Mouse (Mus musculus) myocyte (in vitro differentiated cells): Measurements from ENCODE around the gene Kctd5. TPM values are rescaled to one million over a fixed set of nuclear protein-coding genes. Genes with fewer than 3 reads are reported as not detected.
A peak's percentile ranks its signal among the peaks of the same experiment; 100 is the strongest.

Experiments
- H3K27me3 ChIP-seq: one replicate; pipeline ENCODE4 v1.6.1; 2011; ENCODE audit not compliant: control insufficient read depth, insufficient read depth, insufficient read length
- H3K36me3 ChIP-seq: one replicate; pipeline ENCODE4 v1.6.1; 2011; ENCODE audit not compliant: control insufficient read depth, insufficient read depth
- H3K4me2 ChIP-seq: one replicate; pipeline ENCODE4 v1.6.1; 2011; ENCODE audit warnings: low read depth, control low read depth
- H3K4me3 ChIP-seq: one replicate; pipeline ENCODE4 v1.5.1; 2011; ENCODE audit warnings: mild to moderate bottlenecking, control low read depth, moderate library complexity
- H3K79me2 ChIP-seq: one replicate; pipeline ENCODE4 v1.6.1; 2011; ENCODE audit not compliant: control insufficient read depth, insufficient read depth
- H3ac ChIP-seq: one replicate; pipeline ENCODE4 v1.6.1; 2011; ENCODE audit not compliant: control insufficient read depth, insufficient read length
- CEBPB ChIP-seq: IDR thresholded peaks from 2 replicates; pipeline ENCODE4 v1.6.1; 2011; ENCODE audit warnings: mild to moderate bottlenecking, moderate library complexity; ENCODE audit not compliant: poor library complexity, insufficient read depth, severe bottlenecking
- E2F4 ChIP-seq: IDR thresholded peaks from one replicate; pipeline ENCODE4 v1.6.1; 2011; ENCODE audit warnings: mild to moderate bottlenecking, control low read depth, moderate library complexity; ENCODE audit not compliant: insufficient read depth
- MAX ChIP-seq: IDR thresholded peaks from one replicate; pipeline ENCODE4 v1.6.1; 2011; ENCODE audit warnings: low read depth, mild to moderate bottlenecking, control low read depth
- MYOD1 ChIP-seq, 3 experiments: IDR thresholded peaks; one replicate each; pipeline ENCODE4 v1.6.1; 2011; ENCODE audit warnings: control low read depth in 2 of 3, low read depth in 2 of 3, mild to moderate bottlenecking in 2 of 3, moderate library complexity in 1 of 3; ENCODE audit not compliant: insufficient read length in 2 of 3, control insufficient read depth in 1 of 3
- MYOG ChIP-seq, 3 experiments: IDR thresholded peaks; one replicate each; pipeline ENCODE4 v1.6.1; 2011; ENCODE audit warnings: control low read depth in 2 of 3, low read depth in 2 of 3, mild to moderate bottlenecking in 2 of 3; ENCODE audit not compliant: insufficient read length in 2 of 3, control insufficient read depth in 1 of 3, insufficient read depth in 1 of 3
- POLR2A ChIP-seq: IDR thresholded peaks from one replicate; pipeline ENCODE4 v1.6.1; 2011; ENCODE audit warnings: low read depth, mild to moderate bottlenecking, control low read depth, moderate library complexity; ENCODE audit not compliant: insufficient read length
- POLR2AphosphoS2 ChIP-seq: IDR thresholded peaks from one replicate; pipeline ENCODE4 v1.6.1; 2011; ENCODE audit warnings: low read depth, control low read depth; ENCODE audit not compliant: insufficient read length
- REST ChIP-seq: IDR thresholded peaks from one replicate; pipeline ENCODE4 v1.6.1; 2011; ENCODE audit warnings: mild to moderate bottlenecking, control low read depth, moderate library complexity; ENCODE audit not compliant: insufficient read depth, insufficient read length
- SRF ChIP-seq: IDR thresholded peaks from one replicate; pipeline ENCODE4 v1.6.1; 2011; ENCODE audit warnings: low read depth; ENCODE audit not compliant: control insufficient read depth, insufficient read length
- TCF12 ChIP-seq: IDR thresholded peaks from one replicate; pipeline ENCODE4 v1.6.1; 2011; ENCODE audit warnings: mild to moderate bottlenecking, control low read depth; ENCODE audit not compliant: poor library complexity, insufficient read depth, severe bottlenecking
- TCF3 ChIP-seq: IDR thresholded peaks from one replicate; pipeline ENCODE4 v1.6.1; 2011; ENCODE audit warnings: low read depth, control low read depth; ENCODE audit not compliant: insufficient read length
- USF1 ChIP-seq: IDR thresholded peaks from one replicate; pipeline ENCODE4 v1.6.1; 2011; ENCODE audit warnings: low read depth, mild to moderate bottlenecking, control low read depth, moderate library complexity
- polyA plus RNA-seq: library from polyadenylated mRNA; unstranded; fragments of >200 nt; fragmentation: generic; extraction: Trizol; gene quantifications from one replicate; pipeline ENCODE4 v1.2.1, GENCODE M21; 2012; ENCODE audit warnings: missing spikeins

Kctd5 gene
- polyA plus RNA-seq, 1 experiment: 41.5 TPM

DNA sequence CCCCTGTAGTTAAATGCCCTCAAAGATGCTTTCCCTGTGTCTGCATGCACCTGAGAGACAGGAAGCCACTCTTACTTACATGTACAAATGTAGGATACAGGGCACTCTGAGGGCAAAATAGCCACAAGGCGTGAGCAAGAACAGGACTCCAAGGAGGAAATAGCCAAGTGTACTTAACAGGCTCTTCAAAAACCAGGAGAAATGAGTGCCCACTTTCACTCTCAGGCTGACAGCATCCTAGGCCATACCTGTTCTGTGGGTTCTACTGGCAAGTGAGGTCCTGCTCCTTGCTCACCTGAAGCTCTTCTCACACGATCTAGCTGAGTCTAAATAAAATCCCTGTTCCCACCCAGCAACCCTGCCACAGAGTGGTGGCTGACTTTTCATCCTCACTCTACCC, 3.8 kb upstream of the Kctd5 start:
- TF ChIP-seq POLR2A (no peak), MYOG (IDR thresholded peaks at IDR 0.05; ENCODE audit: control insufficient read depth in 1 of 3, insufficient read depth in 1 of 3, insufficient read length in 2 of 3, low read depth in 2 of 3) (no peak), TCF3 (no peak), POLR2AphosphoS2 (no peak), USF1 (no peak), MAX (no peak), REST (no peak), MYOD1 (IDR thresholded peaks at IDR 0.05; ENCODE audit: control insufficient read depth in 1 of 3, insufficient read length in 2 of 3, low read depth in 2 of 3) (no peak), SRF (no peak), E2F4 (no peak), TCF12 (no peak), CEBPB (no peak)
- Histone ChIP-seq H3ac (no peak overlapping the region), H3K4me2 (no peak overlapping the region), H3K36me3 (peaks cover 25% of the 10 kb centered on the region), H3K4me3 (no peak overlapping the region), H3K27me3 (no peaks in the 10 kb centered on the region), H3K79me2 (peaks cover 10% of the 10 kb centered on the region)

DNA sequence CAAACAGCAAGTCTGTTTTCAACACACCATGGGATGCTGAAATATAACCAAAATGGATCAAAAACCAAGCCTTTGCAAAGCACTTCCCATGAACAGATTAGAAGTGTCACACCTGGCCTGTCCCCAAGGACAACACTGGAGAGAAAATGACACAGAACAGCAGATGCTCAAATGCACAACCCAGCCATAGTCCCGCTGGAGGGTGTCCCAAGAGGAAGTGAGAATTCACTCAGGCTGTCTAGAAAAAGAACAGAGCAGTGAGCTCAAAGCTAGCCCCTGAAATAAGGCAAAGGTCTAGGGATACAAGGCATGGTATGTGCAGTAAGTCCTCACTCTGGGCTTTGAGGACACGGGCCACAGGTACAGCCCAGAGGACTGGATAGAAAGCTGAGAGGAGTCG, 3.8 kb downstream of the Kctd5 start:
- Histone ChIP-seq H3K4me3 (no peak overlapping the region), H3K4me2 (no peak overlapping the region), H3K36me3 (peaks cover 4% of the 10 kb centered on the region), H3K27me3 (no peaks in the 10 kb centered on the region), H3K79me2 (peaks cover 80% of the 10 kb centered on the region), H3ac (no peak overlapping the region)
- TF ChIP-seq TCF3 (no peak), USF1 (no peak), E2F4 (no peak), CEBPB (no peak)

DNA sequence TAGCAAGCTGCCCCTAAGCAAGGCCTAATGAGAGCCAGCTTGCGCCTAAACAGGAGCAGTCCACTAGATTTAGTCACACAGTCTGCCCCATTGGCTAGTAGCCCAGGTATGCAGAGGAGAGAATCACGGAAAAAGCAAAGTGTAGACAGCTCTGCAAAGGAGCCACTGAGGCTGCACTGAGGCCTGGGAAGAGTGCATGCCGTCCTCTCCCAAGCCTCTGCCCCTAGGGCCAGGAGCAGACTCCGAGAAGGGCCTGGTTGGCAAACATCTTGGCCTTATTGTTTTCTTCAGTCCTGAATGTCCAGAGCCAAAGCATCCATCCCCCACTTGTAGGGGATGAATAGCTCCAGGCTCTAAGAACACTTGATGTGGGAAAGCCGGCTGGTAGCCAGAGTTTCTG, 5.0 kb downstream of the Kctd5 start:
- Histone ChIP-seq H3K79me2 (peaks cover 93% of the 10 kb centered on the region), H3ac (no peak overlapping the region), H3K27me3 (no peaks in the 10 kb centered on the region), H3K4me3 (no peak overlapping the region), H3K36me3 (peaks cover 4% of the 10 kb centered on the region), H3K4me2 (no peak overlapping the region)
- no peak for TF ChIP-seq POLR2AphosphoS2
- TF ChIP-seq MAX: no peak
- TF ChIP-seq MYOD1 (IDR thresholded peaks at IDR 0.05; ENCODE audit: control insufficient read depth in 1 of 3, insufficient read length in 2 of 3, low read depth in 2 of 3): no peak
- TF ChIP-seq TCF12: no peak
- TF ChIP-seq REST: no peak
- TF ChIP-seq E2F4: no peak
- TF ChIP-seq USF1: no peak
- TF ChIP-seq CEBPB: no peak
- no peak for TF ChIP-seq POLR2A

DNA sequence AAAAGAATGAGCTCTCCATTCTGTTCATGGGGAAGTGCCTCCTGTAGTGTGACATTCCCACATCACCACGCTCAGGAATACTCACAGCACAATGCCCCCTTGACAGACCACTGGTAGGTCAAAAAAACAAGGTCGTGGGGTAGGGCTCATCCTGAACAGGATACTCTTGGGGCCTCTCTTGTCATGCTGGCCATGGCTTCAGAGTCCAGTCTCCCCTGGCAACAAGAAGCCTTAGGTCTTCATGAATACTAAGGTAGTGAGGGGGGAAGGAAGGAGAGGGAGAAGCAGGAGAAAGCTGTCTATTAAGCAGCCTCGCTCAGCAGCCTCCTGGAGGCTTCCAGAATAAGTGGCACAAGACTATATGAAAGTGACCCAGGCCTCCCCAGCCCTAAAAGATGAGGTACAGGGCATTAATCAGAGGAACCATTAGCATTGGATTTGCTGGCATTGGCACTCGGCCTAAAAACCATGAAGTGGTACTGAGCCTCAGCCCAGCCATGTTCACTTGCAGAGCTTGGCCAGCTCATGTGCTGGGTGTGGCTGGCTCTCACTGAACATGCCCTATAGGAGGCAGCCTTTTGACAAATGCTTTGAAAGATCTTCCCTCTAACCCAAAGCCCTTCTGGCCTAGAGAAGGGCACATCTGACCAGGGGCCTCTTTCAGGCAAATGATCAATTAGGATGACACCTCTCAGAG, 10.7 kb downstream of the Kctd5 start:
- Histone ChIP-seq H3K4me3 (no peak overlapping the region), H3K79me2 (peaks cover 43% of the 10 kb centered on the region), H3ac (no peak overlapping the region), H3K27me3 (no peaks in the 10 kb centered on the region), H3K4me2 (no peak overlapping the region), H3K36me3 (peaks cover 13% of the 10 kb centered on the region)
- TF ChIP-seq MYOG (IDR thresholded peaks at IDR 0.05; ENCODE audit: control insufficient read depth in 1 of 3, insufficient read depth in 1 of 3, insufficient read length in 2 of 3, low read depth in 2 of 3) (no peak), TCF3 (no peak), POLR2AphosphoS2 (no peak), POLR2A (no peak), E2F4 (no peak), REST (no peak), SRF (no peak), TCF12 (no peak), CEBPB (no peak), USF1 (no peak), MAX (no peak), MYOD1 (IDR thresholded peaks at IDR 0.05; ENCODE audit: control insufficient read depth in 1 of 3, insufficient read length in 2 of 3, low read depth in 2 of 3) (no peak)

DNA sequence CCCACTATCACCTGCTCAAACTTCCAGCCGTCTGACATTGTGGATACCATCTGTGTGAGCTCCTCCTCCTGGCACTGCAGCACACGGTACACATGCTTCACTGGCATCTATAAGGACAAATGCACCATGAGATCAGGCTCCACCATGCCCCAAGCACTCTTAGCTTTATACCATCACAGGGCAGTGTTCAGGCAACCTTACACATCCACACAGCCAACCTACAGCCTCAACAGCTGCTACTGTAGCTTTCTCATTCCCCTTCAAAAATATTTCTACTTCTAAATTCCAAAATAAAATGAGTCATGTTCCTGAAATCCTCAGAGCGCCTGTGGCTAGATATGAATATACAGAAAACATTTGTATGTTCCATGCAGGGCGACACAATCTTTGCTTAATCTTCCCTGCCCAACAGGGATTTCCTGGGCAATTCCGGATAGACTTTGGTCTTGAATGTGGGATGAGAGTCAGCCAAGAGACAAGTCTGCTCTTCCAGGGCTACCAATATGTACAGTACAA, 15.5 kb downstream of the Kctd5 start:
- TF ChIP-seq USF1 (no peak), POLR2A (no peak), MYOD1 (IDR thresholded peaks at IDR 0.05; ENCODE audit: control insufficient read depth in 1 of 3, insufficient read length in 2 of 3, low read depth in 2 of 3) (peak; percentile 4 to 72 (median 30)), MYOG (IDR thresholded peaks at IDR 0.05; ENCODE audit: control insufficient read depth in 1 of 3, insufficient read depth in 1 of 3, insufficient read length in 2 of 3, low read depth in 2 of 3) (peak in 2 of 3 experiments; percentile 47 to 57), REST (no peak), CEBPB (no peak), POLR2AphosphoS2 (no peak), MAX (no peak), TCF3 (no peak), TCF12 (peak; percentile 22), SRF (no peak)
- H3K36me3 ChIP-seq: peaks cover 36% of the 10 kb centered on the region
- H3K27me3 ChIP-seq: no peaks in the 10 kb centered on the region
- peaks cover under 1% of the 10 kb centered on the region for H3K79me2 ChIP-seq
- H3K4me2 ChIP-seq: no peak overlapping the region
- H3ac ChIP-seq: no peak overlapping the region
- no peak overlapping the region for H3K4me3 ChIP-seq
